Mouse (Mus musculus): Measurements from ENCODE around the gene Map3k1.

DNA sequence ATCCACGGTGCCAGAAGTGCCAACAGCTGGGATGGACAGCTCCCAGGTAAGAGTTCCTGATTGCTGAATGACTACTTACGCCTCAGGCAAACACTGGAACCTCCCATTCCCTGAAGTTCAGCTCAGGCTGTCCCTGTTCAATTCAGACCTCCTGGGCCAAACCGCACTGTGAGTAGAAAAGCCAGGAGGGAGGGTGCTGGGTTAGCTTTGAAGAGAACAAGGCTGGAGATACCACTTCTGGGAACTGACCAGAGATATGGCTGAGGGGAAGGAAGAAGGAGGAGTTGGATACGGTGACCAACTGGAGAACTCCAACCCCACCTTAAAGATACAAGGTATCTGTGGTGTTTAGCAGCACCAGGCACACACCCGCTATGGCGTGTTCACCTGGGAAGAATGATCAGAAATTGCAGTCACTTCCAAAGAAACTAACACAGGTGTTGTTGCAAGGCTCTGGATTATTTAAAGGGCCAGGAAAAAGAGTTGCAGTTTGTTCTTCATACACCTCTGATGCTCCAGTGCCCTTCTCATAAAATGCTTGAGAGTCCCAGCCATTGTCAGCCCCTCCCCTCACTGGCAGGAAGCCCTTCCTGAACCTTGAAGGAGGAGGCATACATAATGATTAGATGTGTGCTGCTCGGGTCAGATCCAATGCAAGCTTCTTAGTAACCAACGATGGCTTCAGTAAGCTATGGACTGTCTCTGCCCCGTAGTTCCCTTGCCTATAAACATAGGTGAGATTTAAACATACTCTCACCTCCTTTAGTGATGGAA lies 43.8 kb upstream of the Map3k1 start:
- TF ChIP-seq CTCF (IDR thresholded peaks at IDR 0.05; ENCODE audit: low read depth) (no peak), EP300 (IDR thresholded peaks at IDR 0.05; ENCODE audit: low read depth) (no peak)

Measured in liver, embryonic 14.5 days (tissue).